Mouse (Mus musculus): ENCODE measurements around the gene Egfl8.

DNA sequence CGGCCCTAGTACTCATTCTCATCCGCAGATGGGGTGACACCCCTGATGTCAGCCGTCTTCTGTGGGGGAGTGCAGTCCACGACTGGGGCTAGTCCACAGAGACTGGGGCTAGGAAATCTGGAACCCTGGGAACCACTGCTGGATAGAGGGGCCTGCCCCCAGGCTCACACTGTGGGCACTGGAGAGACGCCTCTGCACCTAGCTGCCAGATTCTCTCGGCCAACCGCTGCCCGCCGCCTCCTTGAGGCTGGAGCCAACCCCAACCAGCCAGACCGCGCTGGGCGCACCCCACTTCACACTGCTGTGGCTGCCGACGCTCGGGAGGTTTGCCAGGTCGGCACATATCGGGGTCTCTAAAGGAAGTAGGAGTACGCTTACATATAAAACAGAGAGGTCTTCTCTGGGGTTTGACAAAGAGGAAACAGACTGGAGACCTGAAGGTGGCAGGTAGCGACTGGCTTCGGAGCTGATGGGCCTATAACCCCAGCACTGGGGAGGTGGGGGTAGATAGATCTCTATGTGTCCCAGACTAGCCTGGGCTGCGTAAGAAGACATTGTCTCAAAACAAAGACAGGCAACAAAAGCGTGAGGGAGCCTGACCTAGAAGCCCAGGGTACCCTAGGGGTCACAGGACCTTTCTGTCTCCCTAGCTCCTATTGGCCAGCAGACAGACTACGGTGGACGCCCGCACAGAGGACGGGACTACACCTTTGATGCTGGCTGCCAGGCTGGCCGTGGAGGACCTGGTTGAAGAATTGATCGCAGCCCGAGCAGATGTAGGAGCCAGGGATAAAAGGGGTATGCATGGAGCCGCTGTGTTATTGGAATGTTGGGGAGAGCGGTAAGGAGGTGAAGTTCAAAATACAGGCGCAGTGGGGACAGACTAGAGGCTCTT is 29.6 kb downstream of the Egfl8 start:
- TF ChIP-seq CTCF (IDR thresholded peaks at IDR 0.05; ENCODE audit: low read depth) (no peak), EP300 (IDR thresholded peaks at IDR 0.05; ENCODE audit: low read depth) (no peak)
